Mouse (Mus musculus) embryonic fibroblast, embryonic 13.5 days (primary cell): ENCODE results near the gene Zfp648.

Experiments used
- CTCF ChIP-seq: IDR thresholded peaks from 2 replicates; pipeline ENCODE4 v1.5.1; 2011; ENCODE audit warnings: mild to moderate bottlenecking, control low read depth, low read length, moderate library complexity, borderline replicate concordance; ENCODE audit not compliant: insufficient read depth
- POLR2A ChIP-seq: IDR thresholded peaks from 2 replicates; pipeline ENCODE4 v1.6.1; 2011; ENCODE audit warnings: low read depth, mild to moderate bottlenecking, control low read depth, low read length, moderate library complexity

DNA sequence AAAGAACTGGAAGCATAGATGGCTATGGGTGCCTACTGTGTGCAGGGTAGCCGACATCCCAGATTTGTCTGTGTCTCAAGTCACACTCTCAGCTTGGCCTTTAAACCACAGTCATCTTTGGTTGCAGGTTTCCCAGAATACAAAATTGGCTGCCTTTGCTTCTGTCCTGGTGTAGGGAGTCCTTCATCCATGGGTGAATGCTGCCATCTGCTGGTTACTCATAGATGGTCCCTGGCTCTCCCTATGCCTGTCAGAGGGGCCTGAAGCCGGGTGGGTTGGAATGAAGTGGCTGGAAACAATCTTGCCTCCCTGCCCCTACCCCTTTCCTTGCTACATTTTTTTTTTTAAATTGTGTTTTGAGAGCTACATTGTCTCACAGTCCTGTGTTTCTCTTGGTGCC is 20.0 kb upstream of the Zfp648 start:
- no peak for TF ChIP-seq POLR2A
- peak; percentile 56; the same call in 1 of the 2 replicates for TF ChIP-seq CTCF
